Mouse (Mus musculus): ENCODE results near the gene Stat5a.

DNA sequence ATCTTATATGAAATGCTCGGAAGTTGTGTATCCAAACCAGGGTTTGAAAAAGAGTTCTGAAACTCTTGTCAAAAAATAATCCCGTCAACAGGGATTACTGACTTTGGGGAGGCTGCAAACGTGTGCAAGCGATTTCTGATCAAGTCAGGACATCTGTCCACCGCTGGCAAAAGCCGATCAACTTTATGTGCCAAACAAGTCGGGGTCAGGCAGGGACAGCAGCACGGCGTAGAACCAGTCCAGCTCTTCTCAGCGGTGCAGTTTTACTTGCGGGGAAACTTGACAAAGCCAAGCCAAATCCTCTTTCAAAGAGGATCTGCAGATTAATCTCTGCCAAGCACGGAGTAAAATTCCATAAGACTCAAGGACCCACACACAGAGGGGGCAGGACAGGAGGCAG, 29.5 kb upstream of the Stat5a start:
- TF ChIP-seq POLR2A (IDR thresholded peaks at IDR 0.05; ENCODE audit: low read depth, low read length) (no peak), CTCF (IDR thresholded peaks at IDR 0.05; ENCODE audit: extremely low read depth, insufficient read length, insufficient replicate concordance, low read depth, low read length) (no peak)
